Mouse (Mus musculus): ENCODE results near the gene Hecw2. TPM values are rescaled to one million over a fixed set of nuclear protein-coding genes. Genes with fewer than 3 reads are reported as not detected.

Gene Hecw2
- polyA plus RNA-seq, 1 experiment from 2014 or later: 0.22 TPM

- 8% methylated on average over 1 of the region's 1 CpGs for WGBS (ENCODE audit: missing documents)
- no peak overlapping the region for H3K27ac ChIP-seq
- no peaks in the 10 kb centered on the region for H3K36me3 ChIP-seq (ENCODE audit: inconsistent target)
- H3K79me2 ChIP-seq (ENCODE audit: inconsistent target): no peaks in the 10 kb centered on the region
- H3K4me3 ChIP-seq (ENCODE audit: inconsistent target): no peak overlapping the region
These were observed 126.7 kb downstream of the Hecw2 start for GRCm38 (mm10) chr1:54068248-54068647.

- Histone ChIP-seq H3K79me2 (ENCODE audit: inconsistent target) (no peaks in the 10 kb centered on the region), H3K4me3 (ENCODE audit: inconsistent target) (no peak overlapping the region), H3K36me3 (ENCODE audit: inconsistent target) (no peaks in the 10 kb centered on the region), H3K27ac (no peak overlapping the region)
- WGBS (ENCODE audit: missing documents): 92% methylated on average over 1 of the region's 1 CpGs
These were observed 129.5 kb downstream of the Hecw2 start for GRCm38 (mm10) chr1:54065434-54065833.

GRCm38 (mm10) chr1:54061078-54061477 is 133.9 kb downstream of the Hecw2 start:
- 80% methylated on average over 2 of the region's 2 CpGs for WGBS (ENCODE audit: missing documents)
- no peaks in the 10 kb centered on the region for H3K79me2 ChIP-seq (ENCODE audit: inconsistent target)
- H3K27ac ChIP-seq: no peak overlapping the region

GRCm38 (mm10) chr1:54059731-54060130 is 135.2 kb downstream of the Hecw2 start:
- Histone ChIP-seq H3K4me3 (ENCODE audit: inconsistent target) (no peak overlapping the region), H3K27ac (no peak overlapping the region), H3K79me2 (ENCODE audit: inconsistent target) (no peaks in the 10 kb centered on the region), H3K36me3 (ENCODE audit: inconsistent target) (no peaks in the 10 kb centered on the region)
- 86% methylated on average over 1 of the region's 1 CpGs for WGBS (ENCODE audit: missing documents)

More at GRCm38 (mm10) chr1:54061078-54061477, 133.9 kb downstream of the Hecw2 start:
- no peaks in the 10 kb centered on the region for H3K36me3 ChIP-seq (ENCODE audit: inconsistent target)
- no peak overlapping the region for H3K4me3 ChIP-seq (ENCODE audit: inconsistent target)

- H3K79me2 ChIP-seq (ENCODE audit: inconsistent target): no peaks in the 10 kb centered on the region
- no peak overlapping the region for H3K4me3 ChIP-seq (ENCODE audit: inconsistent target)
- H3K36me3 ChIP-seq (ENCODE audit: inconsistent target): no peaks in the 10 kb centered on the region
- H3K27ac ChIP-seq: no peak overlapping the region
These were observed 142.2 kb downstream of the Hecw2 start for GRCm38 (mm10) chr1:54052771-54053170.

GRCm38 (mm10) chr1:54046923-54047322 is 148.0 kb downstream of the Hecw2 start:
- Histone ChIP-seq H3K36me3 (ENCODE audit: inconsistent target) (no peaks in the 10 kb centered on the region), H3K79me2 (ENCODE audit: inconsistent target) (no peaks in the 10 kb centered on the region), H3K4me3 (ENCODE audit: inconsistent target) (no peak overlapping the region), H3K27ac (no peak overlapping the region)
- 78% methylated on average over 1 of the region's 1 CpGs for WGBS (ENCODE audit: missing documents)

GRCm38 (mm10) chr1:54039062-54039461 is 155.9 kb downstream of the Hecw2 start:
- H3K79me2 ChIP-seq (ENCODE audit: inconsistent target): no peaks in the 10 kb centered on the region
- no peaks in the 10 kb centered on the region for H3K36me3 ChIP-seq (ENCODE audit: inconsistent target)
- 14% methylated on average over 2 of the region's 2 CpGs for WGBS (ENCODE audit: missing documents)
- no peak overlapping the region for H3K27ac ChIP-seq
- H3K4me3 ChIP-seq (ENCODE audit: inconsistent target): no peak overlapping the region

- no peak overlapping the region for H3K27ac ChIP-seq
- no peak overlapping the region for H3K4me3 ChIP-seq (ENCODE audit: inconsistent target)
- no peaks in the 10 kb centered on the region for H3K36me3 ChIP-seq (ENCODE audit: inconsistent target)
- H3K79me2 ChIP-seq (ENCODE audit: inconsistent target): no peaks in the 10 kb centered on the region
- 43% methylated on average over 2 of the region's 2 CpGs for WGBS (ENCODE audit: missing documents)
These were observed 177.3 kb downstream of the Hecw2 start for GRCm38 (mm10) chr1:54017686-54018085.

- Histone ChIP-seq H3K79me2 (ENCODE audit: inconsistent target) (no peaks in the 10 kb centered on the region), H3K27ac (no peak overlapping the region), H3K4me3 (ENCODE audit: inconsistent target) (no peak overlapping the region), H3K36me3 (ENCODE audit: inconsistent target) (no peaks in the 10 kb centered on the region)
- WGBS (ENCODE audit: missing documents): 84% methylated on average over 4 of the region's 4 CpGs
These were observed 179.2 kb downstream of the Hecw2 start for GRCm38 (mm10) chr1:54015739-54016138.

GRCm38 (mm10) chr1:54012414-54012813 is 182.6 kb downstream of the Hecw2 start:
- no peaks in the 10 kb centered on the region for H3K79me2 ChIP-seq (ENCODE audit: inconsistent target)
- H3K27ac ChIP-seq: no peak overlapping the region
- 89% methylated on average over 3 of the region's 3 CpGs for WGBS (ENCODE audit: missing documents)
- H3K36me3 ChIP-seq (ENCODE audit: inconsistent target): no peaks in the 10 kb centered on the region
- no peak overlapping the region for H3K4me3 ChIP-seq (ENCODE audit: inconsistent target)

GRCm38 (mm10) chr1:54009418-54010064 is 185.4 kb downstream of the Hecw2 start:
- 88% methylated on average over 6 of the region's 6 CpGs for WGBS (ENCODE audit: missing documents)
- Histone ChIP-seq H3K79me2 (ENCODE audit: inconsistent target) (no peaks in the 10 kb centered on the region), H3K36me3 (ENCODE audit: inconsistent target) (no peaks in the 10 kb centered on the region), H3K4me3 (ENCODE audit: inconsistent target) (no peak overlapping the region), H3K27ac (no peak overlapping the region)

- no peaks in the 10 kb centered on the region for H3K36me3 ChIP-seq (ENCODE audit: inconsistent target)
- no peaks in the 10 kb centered on the region for H3K79me2 ChIP-seq (ENCODE audit: inconsistent target)
- H3K4me3 ChIP-seq (ENCODE audit: inconsistent target): no peak overlapping the region
- peak overlapping the region; percentile 34 for H3K27ac ChIP-seq
- WGBS (ENCODE audit: missing documents): 22% methylated on average over 5 of the region's 5 CpGs
These were observed 189.0 kb downstream of the Hecw2 start for GRCm38 (mm10) chr1:54005860-54006386.

GRCm38 (mm10) chr1:54003288-54003687 is 191.7 kb downstream of the Hecw2 start:
- no peaks in the 10 kb centered on the region for H3K36me3 ChIP-seq (ENCODE audit: inconsistent target)
- 72% methylated on average over 3 of the region's 3 CpGs for WGBS (ENCODE audit: missing documents)
- H3K4me3 ChIP-seq (ENCODE audit: inconsistent target): no peak overlapping the region
- H3K79me2 ChIP-seq (ENCODE audit: inconsistent target): no peaks in the 10 kb centered on the region
- H3K27ac ChIP-seq: no peak overlapping the region

GRCm38 (mm10) chr1:54002077-54002476 is 192.9 kb downstream of the Hecw2 start:
- 93% methylated on average over 2 of the region's 2 CpGs for WGBS (ENCODE audit: missing documents)
- Histone ChIP-seq H3K79me2 (ENCODE audit: inconsistent target) (no peaks in the 10 kb centered on the region), H3K4me3 (ENCODE audit: inconsistent target) (no peak overlapping the region), H3K36me3 (ENCODE audit: inconsistent target) (no peaks in the 10 kb centered on the region), H3K27ac (no peak overlapping the region)

GRCm38 (mm10) chr1:53997239-53997638 is 197.7 kb downstream of the Hecw2 start:
- 100% methylated on average over 1 of the region's 1 CpGs for WGBS (ENCODE audit: missing documents)
- H3K79me2 ChIP-seq (ENCODE audit: inconsistent target): no peaks in the 10 kb centered on the region
- H3K4me3 ChIP-seq (ENCODE audit: inconsistent target): no peak overlapping the region
- no peaks in the 10 kb centered on the region for H3K36me3 ChIP-seq (ENCODE audit: inconsistent target)
- no peak overlapping the region for H3K27ac ChIP-seq
